Mouse (Mus musculus) olfactory bulb, adult 2 months (tissue): ENCODE results near the gene Cyp26b1.

Source experiments
- CTCF ChIP-seq: fragments of 200-500 bp; IDR thresholded peaks from 2 replicates; pipeline ENCODE4 v1.5.1; 2012; ENCODE audit warnings: low read depth, mild to moderate bottlenecking, low read length, moderate library complexity; ENCODE audit not compliant: insufficient read depth
- POLR2A ChIP-seq: fragments of 200-500 bp; IDR thresholded peaks from 2 replicates; pipeline ENCODE4 v1.6.1; 2012; ENCODE audit warnings: mild to moderate bottlenecking, low read depth, low read length, moderate library complexity; ENCODE audit not compliant: insufficient read depth

DNA sequence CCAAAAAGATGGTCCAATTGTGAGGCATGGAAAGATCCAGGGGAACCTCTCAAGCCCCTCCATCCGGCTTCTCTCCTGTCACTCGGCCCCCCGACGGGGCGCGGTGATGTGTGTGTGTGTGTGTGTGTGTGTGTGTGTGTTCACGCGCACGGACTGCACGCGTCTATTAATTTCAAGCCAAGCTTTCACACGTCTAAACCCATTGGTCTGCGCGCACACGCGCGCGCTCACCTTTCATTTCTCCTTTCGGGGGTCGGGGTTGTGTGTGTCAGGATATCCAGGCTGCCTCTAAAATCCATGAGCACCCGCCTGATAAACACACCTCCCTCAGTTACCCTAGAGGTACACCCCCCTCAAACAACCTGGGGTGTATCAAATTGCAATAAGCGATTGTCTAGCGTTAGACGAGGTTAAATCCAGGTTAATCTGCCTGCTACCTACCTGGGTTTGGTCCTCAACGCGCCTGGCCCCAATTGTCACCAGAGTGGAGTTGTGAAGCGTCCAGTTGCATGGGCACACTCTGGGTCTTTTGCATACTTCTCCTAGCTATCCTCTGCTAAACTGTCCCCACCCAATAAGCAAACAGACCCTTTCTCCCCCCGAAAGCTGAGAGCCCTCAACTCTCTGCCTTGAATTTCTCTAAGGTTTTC is 7.0 kb downstream of the Cyp26b1 start:
- TF ChIP-seq POLR2A, result no peak
- TF ChIP-seq CTCF, result no peak
